Mouse (Mus musculus) WW6 (cell line): ENCODE data around the gene Afap1l2.
A peak's percentile ranks its signal among the peaks of the same experiment; 100 is the strongest.

ENCODE experiments used
- DNase-seq: peaks from one replicate; pipeline ENCODE4 v3.0.0-alpha.2; 2013; ENCODE audit warnings: low read depth, low spot score

The Afap1l2 gene

DNA sequence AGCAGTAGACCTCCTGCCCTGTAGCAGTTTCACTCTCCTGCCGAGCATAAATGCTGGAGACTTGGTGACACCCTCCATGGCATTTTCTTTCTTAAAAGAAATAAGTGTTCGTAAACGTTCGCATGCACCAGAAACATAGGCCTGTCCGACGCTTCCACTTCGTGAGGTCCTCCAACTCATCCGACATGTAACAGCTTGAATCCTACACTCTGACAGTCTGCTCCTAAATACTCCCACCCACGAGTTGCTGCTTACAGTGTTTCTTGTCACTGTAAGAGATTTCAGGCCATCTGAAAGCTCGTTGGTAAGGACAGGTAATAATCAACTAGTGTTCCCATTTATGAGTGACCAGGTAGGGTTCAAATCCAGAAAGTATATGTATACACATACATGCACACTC, 120.1 kb downstream of the Afap1l2 start:
- DNase-seq, result no peak

DNA sequence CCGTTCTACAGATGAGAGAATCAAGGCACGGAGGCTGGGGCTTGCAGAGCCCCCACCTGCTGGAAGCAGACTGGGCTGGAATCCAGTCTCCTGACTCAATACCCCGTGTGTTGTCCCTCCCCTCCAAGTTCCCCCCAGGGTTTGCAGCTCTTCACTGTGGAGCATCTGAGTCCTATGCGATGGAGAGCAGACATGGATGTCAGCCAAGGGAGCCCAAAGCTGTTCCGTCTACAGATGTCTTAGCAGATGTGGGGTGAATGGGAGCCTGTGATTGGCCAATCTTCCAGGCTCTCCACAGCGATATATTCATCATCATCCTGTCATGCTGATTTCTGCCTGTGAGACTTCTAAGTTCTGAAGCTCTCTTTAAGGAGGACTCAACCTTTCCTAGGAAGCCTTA, 130.7 kb downstream of the Afap1l2 start:
- DNase-seq, result no peak

DNA sequence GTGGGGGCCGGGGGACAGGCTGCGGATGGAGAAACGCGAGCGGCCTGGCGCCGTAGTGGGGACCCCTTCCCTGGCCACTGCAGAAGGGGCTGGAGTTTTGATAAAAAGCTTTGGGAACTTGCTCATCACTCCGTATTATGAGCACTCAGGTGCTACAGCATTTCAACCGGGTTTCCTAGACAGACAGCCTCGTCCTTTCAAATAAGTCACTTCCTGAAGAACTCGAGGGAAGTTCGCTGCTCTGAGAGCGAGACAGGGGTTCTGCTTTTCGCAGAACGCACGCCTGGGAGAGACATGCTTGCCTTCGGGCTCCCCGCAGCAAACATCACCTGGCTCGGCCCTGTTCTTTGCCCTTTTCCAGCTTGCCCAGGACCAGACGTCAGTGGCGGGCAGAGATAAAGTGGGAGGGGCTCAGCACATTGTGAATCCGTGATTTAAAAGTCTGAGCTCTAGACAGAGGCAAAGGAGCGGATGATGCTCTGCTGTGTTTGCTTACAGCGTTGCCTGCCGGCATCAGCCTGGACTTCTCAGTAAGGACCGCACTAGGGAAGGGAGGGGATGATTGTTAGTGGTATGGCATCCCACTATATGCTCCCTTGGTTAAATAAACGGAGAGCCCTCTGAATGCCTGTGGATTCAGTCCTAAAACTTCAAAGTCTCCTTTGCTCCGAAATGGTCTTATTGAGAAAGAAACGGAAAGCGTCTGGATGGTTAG, 133.3 kb downstream of the Afap1l2 start:
- DNase-seq, result peak; percentile 7

DNA sequence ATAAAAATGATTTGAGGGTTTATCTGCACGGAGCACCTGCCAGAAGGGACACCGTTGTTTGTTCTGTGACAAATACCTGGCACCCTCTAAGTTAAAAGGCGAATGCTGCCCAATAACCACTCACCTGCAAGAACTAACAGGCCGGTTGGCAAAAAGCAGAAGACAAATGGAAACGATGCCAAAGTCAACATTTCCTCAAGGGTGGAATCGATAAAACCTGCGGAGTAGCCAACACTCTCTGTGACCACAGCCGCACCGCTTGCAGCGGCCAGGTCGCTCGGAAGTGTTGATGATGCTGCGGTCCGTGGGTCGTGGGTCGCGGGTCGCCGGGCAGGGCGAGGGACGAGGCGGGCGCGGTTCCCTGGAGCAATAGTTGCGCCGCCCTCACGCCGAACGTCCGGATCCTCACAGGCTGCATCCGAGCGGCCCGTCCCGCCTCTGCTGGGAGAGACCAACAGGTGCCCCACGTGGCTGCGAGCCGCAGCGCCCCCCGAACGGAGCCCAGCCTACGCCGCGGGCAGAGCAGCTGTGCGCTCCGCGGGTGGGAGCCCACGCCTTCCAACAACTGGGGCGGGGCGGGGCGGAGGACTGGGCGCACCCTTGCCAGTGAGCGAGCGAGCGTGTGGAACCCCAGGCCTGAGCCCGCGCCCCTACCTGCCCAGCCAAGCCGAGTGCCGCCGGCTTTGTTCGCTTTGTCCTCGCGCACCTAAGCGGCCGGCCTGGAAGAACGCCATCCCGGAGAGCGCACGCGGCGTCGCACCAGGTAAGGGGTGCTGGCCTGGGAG, 134.0 kb downstream of the Afap1l2 start, which contains the start of gene Vwa2:
TSS of gene Vwa2 (plus strand) at position 434 of the 785 bp plus-strand sequence.
- peak; percentile 34 for DNase-seq

DNA sequence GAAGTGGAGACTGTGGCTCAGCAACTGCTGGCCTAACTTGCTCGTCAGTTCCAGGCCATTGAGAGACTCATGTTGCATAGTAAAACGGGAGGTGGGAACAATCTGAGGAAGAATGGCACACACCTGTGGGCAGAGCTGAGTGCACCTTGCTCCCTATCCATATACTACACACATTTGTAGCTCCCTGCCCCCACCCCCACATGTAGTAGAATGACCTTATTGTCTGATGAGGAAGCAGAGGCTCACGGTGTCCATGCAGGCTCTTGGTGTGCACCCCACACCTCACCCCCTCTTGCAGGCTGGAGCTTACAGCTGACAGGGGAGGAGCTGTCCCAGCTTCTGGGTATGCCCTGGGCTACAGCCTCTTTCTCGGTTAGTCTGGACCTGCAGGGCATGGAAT, 140.3 kb downstream of the Afap1l2 start:
- no peak for DNase-seq
